Mouse (Mus musculus) frontal cortex, postnatal 10 days (tissue): ENCODE results near the gene Olfr344.

Source experiments
- DNase-seq, 2 experiments: peaks; one replicate each; pipeline ENCODE4 v3.0.0; 2022; ENCODE audit warnings: low spot score in 2 of 2, mixed read lengths in 1 of 2

Gene Olfr344

DNA sequence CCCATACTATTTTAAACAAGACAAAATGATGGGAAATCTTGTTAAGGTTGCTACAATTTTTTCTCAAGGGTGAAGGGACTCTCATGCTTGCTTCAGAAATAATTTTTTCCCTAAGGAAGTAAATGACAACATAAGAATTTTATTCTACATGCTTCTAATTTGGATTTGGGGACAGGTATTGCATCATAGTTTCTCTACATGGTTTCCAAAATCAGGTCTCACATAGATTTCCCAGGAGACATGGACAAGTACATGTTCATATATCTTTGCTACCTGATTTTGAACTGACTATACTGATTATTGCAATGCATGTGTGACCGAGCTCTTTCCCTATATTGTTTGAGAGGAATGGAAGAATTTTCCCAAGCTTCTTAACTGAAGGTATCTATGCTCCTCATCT is at the start of gene Olfr344:
Gene Olfr344 (plus strand): TSS at position 301 of the 400 bp plus-strand sequence.
- DNase-seq: no peak

DNA sequence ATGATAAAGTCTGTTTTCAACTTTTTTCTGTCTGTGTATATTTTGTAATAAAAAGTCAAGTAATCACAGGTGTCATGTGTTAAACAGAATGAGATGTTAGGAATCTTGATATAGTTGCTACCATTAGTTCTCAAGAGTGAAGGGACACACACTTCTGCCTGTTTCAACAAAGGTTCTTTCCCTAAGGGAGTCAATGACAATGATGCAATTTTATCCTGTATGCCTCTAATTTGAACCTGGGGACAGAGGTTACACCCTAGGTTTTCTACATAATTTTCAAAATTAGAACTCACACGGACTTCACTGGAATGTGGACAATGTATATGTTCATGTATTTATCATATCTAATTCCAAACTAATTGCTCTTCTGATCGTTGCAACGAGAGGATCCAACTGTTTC is 41.8 kb upstream of the Olfr344 start, which contains the start of gene Olfr342:
Gene Olfr342 (plus strand): TSS at position 301 of the 400 bp plus-strand sequence.
- no peak for DNase-seq

DNA sequence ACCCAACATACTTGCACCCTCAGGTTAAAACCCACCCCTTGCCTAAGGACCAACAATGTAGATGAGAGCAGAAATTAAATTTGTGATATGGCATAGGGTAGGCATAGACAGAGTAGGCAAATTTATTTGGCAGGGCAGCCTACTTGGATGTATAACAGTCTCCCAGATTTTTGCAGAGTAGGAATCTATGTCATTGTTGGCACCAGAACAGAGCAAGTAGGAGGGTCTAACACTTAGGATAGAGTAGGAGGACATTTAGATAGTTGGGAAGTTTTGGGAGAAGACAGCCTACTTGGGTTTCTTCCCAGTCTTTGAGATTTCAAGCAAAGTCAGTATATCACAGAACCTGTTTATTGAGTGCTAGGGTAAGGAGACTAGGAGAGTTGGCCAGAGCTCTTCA is 1.3 kb upstream of the Olfr344 start:
- DNase-seq: no peak

DNA sequence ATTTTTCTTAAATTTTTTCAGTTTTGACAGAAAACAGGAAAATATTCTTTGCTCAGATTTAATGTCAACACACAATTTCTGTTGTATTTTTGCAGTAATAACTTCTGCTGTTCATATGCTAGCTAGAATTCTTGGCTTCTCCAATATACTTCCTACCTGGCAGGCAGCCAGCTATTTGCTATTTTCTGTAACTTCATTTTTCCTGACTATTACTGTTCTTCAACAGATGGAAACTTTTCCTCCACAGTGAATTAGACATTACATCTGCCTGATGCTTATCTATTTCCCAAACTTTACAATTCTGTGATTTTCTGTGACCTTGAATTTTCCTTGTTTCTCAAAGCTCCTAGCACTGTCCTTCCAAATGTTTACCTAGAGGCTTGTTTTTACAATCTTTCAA is 560 bp downstream of the Olfr344 start:
- DNase-seq: no peak

DNA sequence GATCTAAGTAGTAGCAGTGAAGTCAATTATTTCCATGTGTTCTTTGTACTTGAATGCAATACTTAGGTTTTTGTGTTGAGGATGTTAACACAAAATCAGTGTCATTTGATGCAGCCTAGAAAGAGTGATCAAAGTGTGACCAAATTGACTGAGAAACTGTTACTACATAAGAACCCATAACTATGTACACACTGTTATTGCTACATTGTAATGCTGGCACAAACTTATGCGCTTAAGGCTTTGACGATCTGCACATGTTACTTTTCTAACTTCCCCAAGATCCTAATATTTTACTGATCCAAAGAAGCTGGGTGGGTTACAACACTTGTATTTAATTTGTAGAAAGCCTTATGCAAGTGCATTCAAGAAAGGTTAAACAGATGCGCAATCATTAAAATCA is 1.4 kb downstream of the Olfr344 start:
- no peak for DNase-seq
